Mouse (Mus musculus): Measurements from ENCODE around the gene Mylip. TPM values are rescaled to one million over a fixed set of nuclear protein-coding genes. Genes with fewer than 3 reads are reported as not detected.
A peak's percentile ranks its signal among the peaks of the same experiment; 100 is the strongest.

Mylip gene
- 10 to 100 TPM; 14.3 to 28.1 (median 19.6) TPM for total RNA-seq (2022)

- DNase-seq (ENCODE audit: low spot score) = peak; percentile 98
These were observed at the start of gene Mylip for GRCm38 (mm10) chr13:45389448-45390311. TSS of gene Mylip (plus strand) at chr13:45389742.

- DNase-seq (ENCODE audit: low spot score) = no peak
These were observed 47.6 kb upstream of the Mylip start for GRCm38 (mm10) chr13:45341991-45342390.

GRCm38 (mm10) chr13:45343541-45343940, 46.0 kb upstream of the Mylip start:
- DNase-seq (ENCODE audit: low spot score) = no peak

DNA sequence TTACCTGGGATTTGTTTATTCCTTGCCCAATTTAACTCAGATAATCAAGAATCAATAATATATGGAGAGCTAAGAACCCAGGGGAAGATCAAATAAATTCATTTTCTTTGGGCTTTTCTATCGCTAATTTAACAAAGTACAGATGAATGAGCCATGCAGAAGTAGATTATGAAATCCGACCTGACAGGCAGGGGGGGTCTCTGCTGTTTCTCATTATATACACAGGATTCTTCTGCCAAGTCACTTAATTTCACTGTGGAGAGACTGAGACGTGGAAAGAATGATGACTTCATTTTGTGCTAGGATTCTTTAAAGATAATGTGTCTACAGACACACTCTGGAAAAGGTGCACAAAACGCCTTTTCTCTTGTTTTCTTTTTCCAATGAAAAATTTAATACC, 45.6 kb upstream of the Mylip start:
- DNase-seq (ENCODE audit: low spot score) = no peak

GRCm38 (mm10) chr13:45345471-45346159, 43.9 kb upstream of the Mylip start:
- DNase-seq (ENCODE audit: low spot score) = no peak

DNA sequence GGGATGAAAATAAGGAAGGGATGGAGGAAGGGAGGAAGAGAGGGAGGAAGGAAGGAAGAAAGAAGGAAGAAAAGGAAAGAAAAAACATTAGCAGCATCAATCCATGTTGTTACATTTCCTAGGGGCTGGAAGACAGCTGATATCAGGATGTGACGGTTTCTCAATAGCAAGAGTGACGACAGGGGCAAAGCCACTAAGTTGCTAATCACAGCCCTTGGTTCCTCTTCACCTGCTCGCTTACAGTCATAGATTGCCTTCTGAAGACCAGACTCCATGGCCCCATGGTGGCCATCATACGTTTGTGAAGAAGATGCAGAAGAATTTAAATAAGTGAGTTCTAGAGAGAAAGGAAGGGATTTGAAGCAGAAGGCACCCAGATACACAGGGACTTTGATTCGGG, 38.1 kb upstream of the Mylip start:
- no peak for DNase-seq (ENCODE audit: low spot score)

DNA sequence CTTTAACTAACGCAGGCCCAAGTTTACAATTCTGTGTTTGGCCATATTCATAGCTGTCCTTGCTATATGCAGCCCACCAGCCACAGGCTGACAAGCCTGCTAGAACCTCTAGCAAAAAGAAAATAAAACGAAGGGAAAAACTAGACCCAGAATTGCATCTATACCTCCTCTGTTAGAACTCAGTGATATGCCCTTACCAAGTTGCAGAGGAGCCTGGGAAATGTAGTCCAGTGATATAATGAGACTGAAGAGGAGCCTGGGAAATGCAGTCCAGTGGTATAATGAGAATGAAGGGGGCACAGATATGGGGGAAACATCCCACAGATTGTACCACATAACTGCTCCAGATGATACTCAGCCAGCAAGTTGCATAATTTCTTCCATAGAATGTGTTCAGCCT, 34.7 kb upstream of the Mylip start:
- no peak for DNase-seq (ENCODE audit: low spot score)

- no peak for DNase-seq (ENCODE audit: low spot score)
These were observed 31.3 kb upstream of the Mylip start for GRCm38 (mm10) chr13:45358208-45358607.

GRCm38 (mm10) chr13:45358676-45359323, 30.7 kb upstream of the Mylip start:
- DNase-seq (ENCODE audit: low spot score) = no peak

DNA sequence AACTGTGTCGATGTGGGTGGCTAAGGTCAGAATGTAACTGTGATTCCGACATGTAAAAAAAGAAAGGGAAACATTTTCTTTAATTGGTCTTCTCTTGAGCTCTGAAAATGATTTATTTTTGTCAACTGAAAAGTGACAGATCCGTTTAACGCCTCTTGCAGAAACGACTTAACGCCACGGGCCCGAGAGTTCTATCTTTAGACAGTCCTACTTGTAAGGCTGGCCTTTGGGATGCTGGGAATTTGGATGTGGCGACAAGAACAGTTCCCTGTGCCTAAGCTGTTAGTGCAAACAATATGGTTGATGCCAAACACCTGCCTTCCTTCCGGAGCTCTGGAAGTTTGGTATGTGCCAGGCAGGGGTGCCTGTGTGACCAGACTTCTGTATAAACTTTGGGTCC, 23.8 kb upstream of the Mylip start:
- no peak for DNase-seq (ENCODE audit: low spot score)

DNA sequence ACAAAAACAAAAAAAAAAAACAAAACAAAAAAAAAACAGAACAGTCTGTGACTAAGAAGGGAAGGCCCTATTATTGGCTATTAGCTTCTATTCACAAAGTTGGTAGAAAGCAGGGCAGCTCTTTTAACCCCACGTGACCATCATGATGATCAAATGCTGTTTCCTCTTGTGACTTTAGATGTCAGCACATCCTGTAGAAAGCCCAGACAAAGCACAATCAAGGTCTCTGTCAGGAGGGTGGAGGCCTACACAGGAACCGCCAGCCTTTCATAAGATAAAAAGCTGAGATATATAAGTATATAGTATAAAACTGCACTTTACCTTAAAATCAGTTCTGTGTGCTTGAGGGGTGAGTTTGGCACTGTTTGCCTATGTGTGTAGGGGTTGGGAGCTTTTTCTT, 17.9 kb upstream of the Mylip start:
- peak; percentile 30 for DNase-seq (ENCODE audit: low spot score)

DNA sequence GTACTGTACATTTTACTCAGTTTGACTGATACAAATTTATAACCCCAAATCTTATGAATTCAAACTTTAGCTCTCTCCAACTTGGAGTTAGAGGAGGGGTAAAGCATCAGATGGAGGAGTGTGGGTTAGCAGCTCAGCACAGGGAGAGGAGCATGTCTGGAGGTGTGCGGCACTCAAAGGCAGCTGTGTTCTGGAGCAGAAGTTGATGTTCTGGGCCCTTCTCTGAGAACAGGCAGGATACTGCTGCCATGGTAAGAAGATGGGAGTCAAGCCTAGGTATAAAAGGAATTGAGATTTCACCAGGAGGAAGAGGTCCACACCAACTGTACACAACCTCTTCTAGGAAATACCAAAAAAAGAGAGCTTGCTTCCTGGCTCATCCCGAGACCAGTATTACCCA, 17.1 kb upstream of the Mylip start:
- DNase-seq (ENCODE audit: low spot score) = no peak

GRCm38 (mm10) chr13:45374846-45375245, 14.7 kb upstream of the Mylip start:
- DNase-seq (ENCODE audit: low spot score) = no peak

DNA sequence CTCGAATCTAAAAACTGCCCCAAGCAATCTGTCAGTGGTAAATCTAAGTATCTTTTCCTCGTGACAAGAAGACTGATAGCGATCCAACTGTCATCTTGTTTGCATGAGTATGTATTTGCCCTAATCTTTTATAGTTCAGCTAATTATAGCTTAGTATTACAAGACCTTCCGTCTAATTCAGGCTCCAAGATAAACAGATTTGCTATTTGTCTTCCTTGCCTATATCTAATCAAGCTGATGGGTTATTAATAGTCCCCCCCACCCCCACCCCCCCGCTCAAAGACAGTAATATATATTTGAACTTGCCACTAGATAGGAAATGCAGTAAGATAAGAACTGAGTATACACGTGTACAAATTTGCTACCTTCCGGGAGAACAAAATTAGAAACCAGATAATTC, 7.3 kb upstream of the Mylip start:
- DNase-seq (ENCODE audit: low spot score) = no peak

DNA sequence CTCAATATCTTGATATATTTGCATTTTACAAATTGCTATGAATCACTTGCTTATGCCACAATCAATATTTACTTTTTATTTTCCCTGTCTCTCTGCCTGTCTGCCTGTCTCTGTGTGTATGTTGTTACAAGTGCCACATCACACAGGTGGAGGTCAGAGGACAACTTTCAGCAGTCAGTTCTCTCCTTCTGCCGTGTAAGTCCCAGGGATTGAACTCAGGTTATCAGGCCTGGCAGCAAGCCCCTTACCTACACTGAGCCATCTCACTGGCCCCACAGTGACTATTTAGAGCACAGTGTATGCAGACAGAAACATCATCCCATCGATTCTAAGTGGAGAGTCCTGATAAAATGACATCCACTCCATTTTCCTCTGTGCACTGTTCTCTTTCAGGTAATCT, 4.9 kb upstream of the Mylip start:
- no peak for DNase-seq (ENCODE audit: low spot score)

- no peak for DNase-seq (ENCODE audit: low spot score)
These were observed 4.0 kb upstream of the Mylip start for GRCm38 (mm10) chr13:45385521-45385920.

DNA sequence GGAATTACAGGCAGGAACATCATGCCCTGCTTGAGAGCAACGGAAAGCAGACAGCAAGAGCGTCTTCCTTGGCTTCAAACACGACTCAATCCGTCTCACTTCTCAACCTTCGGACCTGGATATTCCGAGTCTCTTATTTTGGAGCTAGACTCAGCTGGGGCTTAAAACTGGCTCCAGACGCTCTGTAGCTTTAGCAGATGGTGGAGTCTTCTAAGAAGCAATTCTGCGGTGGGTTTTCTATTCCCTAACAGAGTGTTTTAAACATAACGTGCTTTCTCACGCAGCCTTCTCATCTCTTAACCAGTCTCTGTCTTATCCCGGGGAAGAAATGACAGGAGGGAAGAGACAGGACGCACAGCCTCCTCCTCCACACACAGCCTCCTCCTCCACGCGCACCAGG, 3.3 kb upstream of the Mylip start:
- no peak for DNase-seq (ENCODE audit: low spot score)

GRCm38 (mm10) chr13:45387231-45387630, 2.3 kb upstream of the Mylip start:
- no peak for DNase-seq (ENCODE audit: low spot score)

DNA sequence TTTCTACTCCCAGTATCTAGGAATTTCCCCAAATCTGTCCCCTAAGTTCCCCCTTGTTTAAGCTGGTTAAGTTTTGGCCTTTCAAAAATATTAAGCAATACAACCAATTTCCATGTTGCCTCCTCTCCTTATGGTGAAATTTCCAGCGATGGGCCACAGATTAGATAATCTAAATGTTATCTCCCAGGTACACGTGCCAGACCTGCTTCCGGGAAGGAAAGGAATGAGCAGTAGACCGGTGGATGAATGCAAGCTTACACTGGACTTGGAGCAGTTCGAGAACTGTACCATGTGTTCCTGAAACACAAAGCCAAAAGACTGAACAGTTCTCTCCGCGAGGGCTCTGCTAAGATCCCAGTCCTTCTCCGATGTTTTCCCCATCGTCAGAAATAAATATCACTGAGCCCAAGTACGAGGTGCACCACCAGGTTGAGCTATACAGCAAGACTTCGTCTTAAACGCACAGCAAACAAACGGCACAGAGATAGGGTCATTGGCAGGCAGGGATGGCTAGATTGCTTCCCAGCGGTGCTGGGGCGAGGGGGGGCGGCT, 1.2 kb upstream of the Mylip start:
- no peak for DNase-seq (ENCODE audit: low spot score)

DNA sequence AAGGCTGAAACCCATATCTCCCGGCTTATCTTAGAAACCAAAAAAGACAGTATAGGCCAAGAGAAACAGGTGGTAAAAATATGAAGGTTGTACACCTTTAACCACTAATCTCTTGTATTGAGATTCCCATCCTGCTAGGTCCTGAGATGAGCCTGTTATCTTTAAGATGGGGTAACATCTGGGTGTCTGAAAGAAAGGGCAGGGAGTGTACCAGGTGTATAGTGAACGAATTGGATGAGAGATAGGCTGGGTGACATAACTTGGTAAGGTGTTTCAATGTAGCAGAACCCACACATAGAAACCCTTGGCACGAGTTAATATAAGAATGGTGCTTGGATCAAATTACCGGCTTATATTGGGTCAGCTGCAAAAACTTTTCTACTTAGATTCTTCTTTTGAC, 653 bp upstream of the Mylip start:
- DNase-seq (ENCODE audit: low spot score) = no peak

DNA sequence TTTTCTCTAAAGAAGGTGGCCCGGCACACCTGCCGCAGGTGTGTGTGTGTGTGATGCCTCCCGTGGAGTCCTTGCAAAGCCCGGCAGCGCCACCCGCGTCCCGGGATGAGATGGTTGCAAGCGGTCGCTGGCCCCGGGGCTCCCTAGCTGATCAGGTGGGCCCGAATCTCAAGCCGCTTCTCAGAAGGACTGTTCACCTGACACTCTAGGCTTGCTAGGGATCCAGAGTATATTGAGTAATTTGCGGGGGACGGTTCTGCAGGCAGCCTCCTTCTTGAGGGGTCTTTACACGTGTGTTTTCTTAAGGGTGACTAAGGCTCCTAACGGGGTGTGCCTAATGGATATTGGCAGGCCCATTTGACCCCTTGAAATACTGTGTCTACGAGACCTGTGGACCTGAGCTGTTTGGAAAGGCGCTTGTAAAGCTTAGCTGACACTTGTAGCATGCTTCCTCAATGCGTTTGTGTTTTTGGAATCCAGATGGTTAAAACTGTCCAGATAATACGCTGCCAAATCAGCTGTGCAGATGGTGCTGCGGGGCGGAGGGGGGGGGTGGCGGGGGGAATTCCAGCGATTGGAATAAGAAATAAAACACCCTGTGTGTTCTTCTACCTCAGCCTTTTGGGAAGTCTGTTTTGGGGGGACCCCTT, 895 bp downstream of the Mylip start:
- DNase-seq (ENCODE audit: low spot score) = peak; percentile 36

Data from heart, adult 8-10 months (tissue).